Mouse (Mus musculus) hindbrain, embryonic 11.5 days (tissue): Measurements from ENCODE around the gene Faah. TPM values are rescaled to one million over a fixed set of nuclear protein-coding genes. Genes with fewer than 3 reads are reported as not detected.

Source experiments
- ATAC-seq: fragments of 200-750 bp; cut with Nextera tagmentation; 2 replicates; pipeline ENCODE4 v1.8.0; 2017; ENCODE audit warnings: mild to moderate bottlenecking, moderate TSS enrichment, moderate library complexity; ENCODE audit not compliant: low FRiP score
- DNase-seq: peaks from one replicate; pipeline ENCODE4 v3.0.0-alpha.2; 2015; ENCODE audit warnings: low spot score
- H3K27ac ChIP-seq: fragments of 300-500 bp; sonication (generic); 2 replicates; pipeline ENCODE4 v1.5.1; 2014; ENCODE audit warnings: mild to moderate bottlenecking, low read depth, low read length
- H3K27me3 ChIP-seq: fragments of 300-500 bp; sonication (generic); 2 replicates; pipeline ENCODE4 v1.6.1; 2014; ENCODE audit warnings: mild to moderate bottlenecking, low read length, moderate library complexity, mixed read lengths; ENCODE audit not compliant: control insufficient read depth, insufficient read depth
- H3K36me3 ChIP-seq: fragments of 300-500 bp; sonication (generic); 2 replicates; pipeline ENCODE4 v1.6.1; 2014; ENCODE audit warnings: mild to moderate bottlenecking, low read length, moderate library complexity, mixed read lengths; ENCODE audit not compliant: control insufficient read depth, insufficient read depth
- H3K4me1 ChIP-seq: fragments of 300-500 bp; sonication (generic); replicated peaks from 2 replicates; pipeline ENCODE4 v1.6.1; 2014; ENCODE audit warnings: low read length, mixed read lengths; ENCODE audit not compliant: control insufficient read depth, insufficient read depth
- H3K4me2 ChIP-seq: fragments of 300-500 bp; sonication (generic); replicated peaks from 2 replicates; pipeline ENCODE4 v1.6.1; 2014; ENCODE audit warnings: mild to moderate bottlenecking, low read depth, low read length
- H3K4me3 ChIP-seq: fragments of 300-500 bp; sonication (generic); 2 replicates; pipeline ENCODE4 v1.5.1; 2014; ENCODE audit warnings: low read depth, low read length
- H3K9ac ChIP-seq: fragments of 300-500 bp; sonication (generic); 2 replicates; pipeline ENCODE4 v1.6.1; 2014; ENCODE audit warnings: low read depth, low read length
- H3K9me3 ChIP-seq: fragments of 300-500 bp; sonication (generic); 2 replicates; pipeline ENCODE4 v1.6.1; 2016; ENCODE audit warnings: low read length; ENCODE audit not compliant: control insufficient read depth
- WGBS: fragments of 180-500 bp; shearing (Covaris S2); extraction: QIAGEN DNeasy Blood & Tissue Kit; methylation state at CpG from one replicate; pipeline ENCODE4 v1.1.7; 2014; 5-methylcytosine and 5-hydroxymethylcytosine counted together
- polyA plus RNA-seq: library from polyadenylated mRNA; unstranded; fragments of >200 nt; fragmentation: Nextera tagmentation; extraction: Ambion mirVana; gene quantifications from 2 replicates; pipeline ENCODE4 v1.2.1, GENCODE M21; 2014

The Faah gene
- polyA plus RNA-seq, 1 experiment from 2014 or later: 3.9 TPM

- H3K36me3 ChIP-seq: no peaks in the 10 kb centered on the region
- H3K4me2 ChIP-seq: peak overlapping the region; percentile 5; the same call in 1 of the 2 replicates
- H3K4me1 ChIP-seq: peaks cover 21% of the 10 kb centered on the region
- H3K27ac ChIP-seq: no peak overlapping the region
- H3K9me3 ChIP-seq: no peaks in the 10 kb centered on the region
- 1% methylated on average over 19 of the region's 19 CpGs for WGBS
- H3K27me3 ChIP-seq: peaks cover 96% of the 10 kb centered on the region
- H3K9ac ChIP-seq: no peak overlapping the region
- H3K4me3 ChIP-seq: peak overlapping the region; percentile 13
- ATAC-seq (0 out of 2 replicates have a peak, but pooled peaks have one; percentile 8), DNase-seq (peak; percentile 59)
Measured at GRCm38 (mm10) chr4:115937061-115937976, 80.4 kb downstream of the Faah start.

- H3K27me3 ChIP-seq: peaks cover 95% of the 10 kb centered on the region
- H3K4me2 ChIP-seq: 0 out of 2 replicates have a peak overlapping the region, but pooled peaks have one; percentile 2
- DNase-seq (no peak), ATAC-seq (peak; percentile 51; the same call in 1 of the 2 replicates)
- no peak overlapping the region for H3K27ac ChIP-seq
- under 1% methylated on average over 20 of the region's 20 CpGs for WGBS
- H3K4me1 ChIP-seq: peaks cover 21% of the 10 kb centered on the region
- H3K9ac ChIP-seq: no peak overlapping the region
- H3K4me3 ChIP-seq: peak overlapping the region; percentile 13
- H3K36me3 ChIP-seq: no peaks in the 10 kb centered on the region
- no peaks in the 10 kb centered on the region for H3K9me3 ChIP-seq
Measured at GRCm38 (mm10) chr4:115936646-115937045, 81.1 kb downstream of the Faah start.

- no peaks in the 10 kb centered on the region for H3K9me3 ChIP-seq
- WGBS: under 1% methylated on average over 36 of the region's 36 CpGs
- peak; percentile 68 for DNase-seq
- no peak overlapping the region for H3K27ac ChIP-seq
- peak overlapping the region; percentile 2; the same call in 1 of the 2 replicates for H3K4me2 ChIP-seq
- H3K9ac ChIP-seq: peak overlapping the region; percentile 19; the same call in 1 of the 2 replicates
- H3K27me3 ChIP-seq: peaks cover 93% of the 10 kb centered on the region
- peak overlapping the region; percentile 13; the same call in 1 of the 2 replicates for H3K4me3 ChIP-seq
- peaks cover 21% of the 10 kb centered on the region for H3K4me1 ChIP-seq
- H3K36me3 ChIP-seq: no peaks in the 10 kb centered on the region
- ATAC-seq: no peak
Measured at GRCm38 (mm10) chr4:115935835-115936581, 81.7 kb downstream of the Faah start.

GRCm38 (mm10) chr4:115931556-115932088 lies 86.1 kb downstream of the Faah start:
- no peaks in the 10 kb centered on the region for H3K9me3 ChIP-seq
- 45% methylated on average over 13 of the region's 13 CpGs for WGBS
- DNase-seq: no peak
- H3K4me2 ChIP-seq: no peak overlapping the region
- no peak overlapping the region for H3K27ac ChIP-seq
- no peak overlapping the region for H3K4me3 ChIP-seq
- H3K9ac ChIP-seq: no peak overlapping the region
- H3K36me3 ChIP-seq: no peaks in the 10 kb centered on the region
- H3K4me1 ChIP-seq: peaks cover 7% of the 10 kb centered on the region
- ATAC-seq: peak; percentile 50
- peaks cover 65% of the 10 kb centered on the region for H3K27me3 ChIP-seq

GRCm38 (mm10) chr4:115927637-115928036 lies 90.1 kb downstream of the Faah start:
- 74% methylated on average over 7 of the region's 7 CpGs for WGBS
- Histone ChIP-seq H3K36me3 (no peaks in the 10 kb centered on the region), H3K9me3 (no peaks in the 10 kb centered on the region), H3K4me1 (no peaks in the 10 kb centered on the region), H3K27ac (no peak overlapping the region), H3K4me3 (no peak overlapping the region), H3K4me2 (no peak overlapping the region), H3K27me3 (peaks cover 28% of the 10 kb centered on the region), H3K9ac (no peak overlapping the region)
- ATAC-seq: no peak
- DNase-seq: no peak

GRCm38 (mm10) chr4:115923262-115923880 lies 94.4 kb downstream of the Faah start:
- ATAC-seq (no peak), DNase-seq (no peak)
- H3K4me3 ChIP-seq: no peak overlapping the region
- H3K9ac ChIP-seq: no peak overlapping the region
- no peaks in the 10 kb centered on the region for H3K9me3 ChIP-seq
- no peaks in the 10 kb centered on the region for H3K4me1 ChIP-seq
- 0 out of 2 replicates have a peak, but pooled peaks cover 2% of the 10 kb centered on the region for H3K36me3 ChIP-seq
- H3K27me3 ChIP-seq: peaks cover 7% of the 10 kb centered on the region; the same call in 1 of the 2 replicates
- 76% methylated on average over 16 of the region's 16 CpGs for WGBS
- no peak overlapping the region for H3K4me2 ChIP-seq
- no peak overlapping the region for H3K27ac ChIP-seq

- WGBS: 89% methylated on average over 5 of the region's 5 CpGs
- ATAC-seq (no peak), DNase-seq (no peak)
- H3K9me3 ChIP-seq: no peaks in the 10 kb centered on the region
- H3K27ac ChIP-seq: no peak overlapping the region
- no peak overlapping the region for H3K4me2 ChIP-seq
- H3K4me3 ChIP-seq: no peak overlapping the region
- H3K36me3 ChIP-seq: 0 out of 2 replicates have a peak, but pooled peaks cover 2% of the 10 kb centered on the region
- H3K9ac ChIP-seq: no peak overlapping the region
- H3K4me1 ChIP-seq: no peaks in the 10 kb centered on the region
- H3K27me3 ChIP-seq: peaks cover 13% of the 10 kb centered on the region
Measured at GRCm38 (mm10) chr4:115922688-115923087, 95.0 kb downstream of the Faah start.

GRCm38 (mm10) chr4:115919911-115920310 lies 97.8 kb downstream of the Faah start:
- peaks cover 18% of the 10 kb centered on the region for H3K27me3 ChIP-seq
- H3K36me3 ChIP-seq: 0 out of 2 replicates have a peak, but pooled peaks cover 2% of the 10 kb centered on the region
- ATAC-seq: no peak

More at GRCm38 (mm10) chr4:115919911-115920310, 97.8 kb downstream of the Faah start:
- Histone ChIP-seq H3K4me3 (no peak overlapping the region), H3K9ac (no peak overlapping the region), H3K4me2 (no peak overlapping the region), H3K4me1 (no peaks in the 10 kb centered on the region), H3K9me3 (no peaks in the 10 kb centered on the region), H3K27ac (no peak overlapping the region)
- no peak for DNase-seq
- WGBS: 72% methylated on average over 16 of the region's 16 CpGs
